Mouse (Mus musculus) spleen, adult 2 months (tissue): ENCODE data around the gene Fcf1. TPM values are rescaled to one million over a fixed set of nuclear protein-coding genes. Genes with fewer than 3 reads are reported as not detected.

ENCODE experiments used
- DNase-seq, 2 experiments: peaks; one replicate each; pipeline versions ENCODE4 v3.0.0 to v3.0.0-alpha.2; 2012 to 2021; ENCODE audit warnings: low spot score in 2 of 2, low read depth in 1 of 2
- H3K27ac ChIP-seq: fragments of 200-500 bp; 2 replicates; pipeline ENCODE4 v1.5.1; 2012; ENCODE audit warnings: low read length, inconsistent platforms; ENCODE audit not compliant: insufficient read depth
- H3K27me3 ChIP-seq: fragments of 200-500 bp; 2 replicates; pipeline ENCODE4 v1.6.1; 2012; ENCODE audit warnings: mild to moderate bottlenecking, moderate library complexity, low read length, inconsistent platforms; ENCODE audit not compliant: control insufficient read depth, insufficient read depth
- H3K36me3 ChIP-seq: fragments of 200-500 bp; 2 replicates; pipeline ENCODE4 v1.6.1; 2012; ENCODE audit warnings: mild to moderate bottlenecking, low read length, inconsistent platforms; ENCODE audit not compliant: control insufficient read depth, insufficient read depth
- H3K4me1 ChIP-seq: fragments of 200-500 bp; 2 replicates; pipeline ENCODE4 v1.6.1; 2011; ENCODE audit warnings: inconsistent platforms; ENCODE audit not compliant: control insufficient read depth, insufficient read depth, insufficient read length
- H3K4me3 ChIP-seq: fragments of 200-500 bp; 2 replicates; pipeline ENCODE4 v1.5.1; 2011; ENCODE audit warnings: mild to moderate bottlenecking, inconsistent platforms; ENCODE audit not compliant: insufficient read depth, insufficient read length; ENCODE audit errors: extremely low read depth
- CTCF ChIP-seq: fragments of 200-500 bp; IDR thresholded peaks from 2 replicates; pipeline ENCODE4 v1.5.1; 2011; ENCODE audit warnings: mild to moderate bottlenecking, inconsistent platforms; ENCODE audit not compliant: insufficient read depth, insufficient read length, insufficient replicate concordance; ENCODE audit errors: extremely low read depth
- POLR2A ChIP-seq: fragments of 200-500 bp; IDR thresholded peaks from 2 replicates; pipeline ENCODE4 v1.6.1; 2011; ENCODE audit warnings: low read depth, low read length, inconsistent platforms
- WGBS: fragments of 180-500 bp; shearing (Covaris S2); methylation state at CpG from one replicate; pipeline ENCODE4 v1.1.7; 2018; 5-methylcytosine and 5-hydroxymethylcytosine counted together
- polyA plus RNA-seq: library from polyadenylated mRNA; depleted of rRNA; stranded (reverse); fragments of >200 nt; gene quantifications from 2 replicates; pipeline ENCODE4 v1.2.3, GENCODE M21; 2012; rRNA removed

Fcf1 gene
- polyA plus RNA-seq, 1 experiment: 22.7 TPM

DNA sequence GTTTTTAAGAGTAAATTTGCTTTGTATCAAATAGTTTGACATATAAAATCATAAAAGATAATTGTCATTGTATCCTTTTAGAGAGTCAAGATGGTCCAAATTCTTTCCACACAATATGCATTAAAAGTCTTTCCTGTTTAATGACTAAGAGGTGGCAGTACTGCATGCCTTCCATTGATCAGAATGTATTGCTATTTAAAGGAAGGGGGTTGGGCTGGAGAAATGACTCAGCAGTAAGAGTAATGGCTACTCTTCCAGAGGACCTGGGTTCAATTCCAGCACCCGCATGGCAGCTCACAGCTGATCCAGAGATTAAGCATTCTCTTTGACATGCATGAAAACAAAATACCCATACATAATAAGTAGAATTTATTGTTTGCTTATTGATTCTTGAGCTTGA lies 51.4 kb downstream of the Fcf1 start:
- 100% methylated on average over 1 of the region's 1 CpGs for WGBS
- H3K27ac ChIP-seq: no peak overlapping the region
- DNase-seq: no peak
- TF ChIP-seq POLR2A: no peak
- no peak for TF ChIP-seq CTCF
- H3K36me3 ChIP-seq: peaks cover 1% of the 10 kb centered on the region; the same call in 1 of the 2 replicates
- H3K4me3 ChIP-seq: no peak overlapping the region
- H3K27me3 ChIP-seq: no peaks in the 10 kb centered on the region
- no peaks in the 10 kb centered on the region for H3K4me1 ChIP-seq

GRCm38 (mm10) chr12:85032710-85033109 lies 62.0 kb downstream of the Fcf1 start:
- whole genome bisulfite sequencing: 98% methylated on average over 2 of the region's 2 CpGs
- peaks cover 13% of the 10 kb centered on the region for H3K36me3 ChIP-seq
- no peak overlapping the region for H3K27ac ChIP-seq
- no peak overlapping the region for H3K4me3 ChIP-seq
- no peak for DNase-seq
- no peaks in the 10 kb centered on the region for H3K4me1 ChIP-seq
- no peaks in the 10 kb centered on the region for H3K27me3 ChIP-seq
- TF ChIP-seq POLR2A (no peak), CTCF (no peak)

Other genes starting within 250 kb of the Fcf1 start
- 140 and 155 TPM in 2 replicates for gene Npc2, start 197.7 kb upstream of the Fcf1 start, polyA plus RNA-seq
- 26.7 and 28.8 TPM in 2 replicates for gene Isca2, start 197.6 kb upstream of the Fcf1 start, polyA plus RNA-seq
- gene Ltbp2, start 94.4 kb upstream of the Fcf1 start, polyA plus RNA-seq: 20.1 and 25.4 TPM in 2 replicates
- 24.6 and 28.4 TPM in 2 replicates for gene Arel1, start within 50 bp of the Fcf1 start, polyA plus RNA-seq
- 14.2 and 15.5 TPM in 2 replicates for gene Ylpm1, start 25.4 kb downstream of the Fcf1 start, polyA plus RNA-seq
- 1.8 and 2.6 TPM in 2 replicates for gene Prox2, start 139.9 kb downstream of the Fcf1 start, polyA plus RNA-seq
- 49.5 and 54.6 TPM in 2 replicates for gene Dlst, start 139.9 kb downstream of the Fcf1 start, polyA plus RNA-seq
- gene Rps6kl1, start 180.4 kb downstream of the Fcf1 start, polyA plus RNA-seq: 0.53 and 0.63 TPM in 2 replicates
- 0.46 and 0.84 TPM in 2 replicates for gene Pgf, start 206.9 kb downstream of the Fcf1 start, polyA plus RNA-seq
- gene Eif2b2, start 248.6 kb downstream of the Fcf1 start, polyA plus RNA-seq: 90.6 and 110 TPM in 2 replicates